Mouse (Mus musculus) embryonic fibroblast, embryonic 13.5 days (primary cell): ENCODE results near the gene Btbd11. TPM values are rescaled to one million over a fixed set of nuclear protein-coding genes. Genes with fewer than 3 reads are reported as not detected.

ENCODE experiments used
- H3K27ac ChIP-seq: 2 replicates; pipeline ENCODE4 v1.5.1; 2012; ENCODE audit warnings: low read length, control low read depth, inconsistent platforms; ENCODE audit not compliant: insufficient read depth
- H3K4me1 ChIP-seq: 2 replicates; pipeline ENCODE4 v1.6.1; 2011; ENCODE audit warnings: low read length; ENCODE audit not compliant: control insufficient read depth, insufficient read depth
- H3K4me3 ChIP-seq: 2 replicates; pipeline ENCODE4 v1.5.1; 2011; ENCODE audit warnings: mild to moderate bottlenecking, control low read depth, low read length; ENCODE audit not compliant: insufficient read depth
- CTCF ChIP-seq: IDR thresholded peaks from 2 replicates; pipeline ENCODE4 v1.5.1; 2011; ENCODE audit warnings: mild to moderate bottlenecking, control low read depth, low read length, moderate library complexity, borderline replicate concordance; ENCODE audit not compliant: insufficient read depth
- POLR2A ChIP-seq: IDR thresholded peaks from 2 replicates; pipeline ENCODE4 v1.6.1; 2011; ENCODE audit warnings: low read depth, mild to moderate bottlenecking, control low read depth, low read length, moderate library complexity
- polyA plus RNA-seq: library from polyadenylated mRNA; stranded (reverse); fragments of >200 nt; gene quantifications from 2 replicates; pipeline ENCODE4 v1.2.4, GENCODE M21; 2011; ENCODE audit warnings: low read depth; ENCODE audit not compliant: missing spikeins, insufficient read length

Btbd11 gene
- polyA plus RNA-seq: 5.2 and 6.9 TPM in 2 replicates

DNA sequence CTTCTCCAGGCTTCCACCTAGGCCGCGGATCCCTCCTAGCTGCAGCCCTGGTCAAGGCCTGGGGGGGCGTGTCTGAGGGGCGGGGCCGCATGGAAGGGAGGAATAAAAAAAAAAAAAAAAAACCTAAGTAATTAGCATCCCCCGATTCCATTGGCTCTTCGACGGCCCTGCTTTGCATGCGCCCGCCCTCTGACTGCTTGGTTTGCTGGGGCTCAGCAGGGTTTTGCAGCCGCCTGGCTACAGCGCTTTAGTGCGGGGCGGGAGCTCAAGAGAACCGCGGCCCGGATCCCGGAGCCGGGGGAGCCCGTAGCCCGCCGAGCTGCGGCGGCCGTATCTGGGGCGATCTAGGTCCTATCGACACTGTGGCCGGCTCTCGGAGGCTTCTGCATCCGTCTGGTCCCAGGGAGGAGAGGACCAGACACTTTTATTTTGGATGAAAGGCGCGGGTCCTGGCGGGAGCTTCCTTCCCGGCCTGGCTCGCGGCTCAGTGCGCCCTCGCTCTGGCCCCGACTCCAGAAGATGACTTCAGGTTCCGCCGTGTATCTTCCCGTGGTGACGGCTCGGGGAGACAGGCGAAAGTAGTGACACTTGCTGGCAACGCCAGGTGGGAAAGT is at the start of gene Btbd11:
Gene Btbd11, plus strand, starts transcription at position 210 of the 614 bp plus-strand sequence.
- Histone ChIP-seq H3K4me3 (peak within 1 kb of the TSS; percentile 56), H3K27ac (no peak within 1 kb of the TSS), H3K4me1 (no peaks in the 10 kb centered on the region)
- TF ChIP-seq CTCF (no peak), POLR2A (peak; percentile 86)

- TF ChIP-seq CTCF: no peak
- no peak for TF ChIP-seq POLR2A
- H3K4me3 ChIP-seq: no peak overlapping the region
- no peak overlapping the region for H3K27ac ChIP-seq
- no peaks in the 10 kb centered on the region for H3K4me1 ChIP-seq
These were observed 47.9 kb upstream of the Btbd11 start for GRCm38 (mm10) chr10:85338733-85339132.

DNA sequence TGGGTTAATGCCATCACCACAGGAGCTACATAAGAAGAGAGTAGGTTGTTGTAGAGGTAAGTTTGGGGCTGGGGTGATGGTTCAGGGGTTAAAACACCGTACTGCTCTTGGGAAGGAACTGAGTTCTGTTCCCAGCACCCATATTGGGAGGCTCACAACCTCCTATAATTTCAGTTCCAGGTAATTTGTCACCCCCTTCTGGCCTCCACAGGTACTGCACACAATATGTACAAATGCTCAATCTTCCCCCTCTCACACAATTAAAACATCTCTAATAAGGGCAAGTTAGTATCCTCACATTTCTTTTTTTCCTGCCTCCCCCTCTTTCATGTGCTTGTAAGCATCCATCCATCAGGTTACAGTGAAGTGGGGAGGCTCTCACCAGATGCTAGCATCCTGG is 44.7 kb upstream of the Btbd11 start:
- no peak for TF ChIP-seq POLR2A
- no peak for TF ChIP-seq CTCF
- Histone ChIP-seq H3K4me1 (no peaks in the 10 kb centered on the region), H3K4me3 (no peak overlapping the region), H3K27ac (no peak overlapping the region)

GRCm38 (mm10) chr10:85347171-85347570 is 39.4 kb upstream of the Btbd11 start:
- H3K4me3 ChIP-seq: no peak overlapping the region
- TF ChIP-seq CTCF: no peak
- TF ChIP-seq POLR2A: no peak
- no peak overlapping the region for H3K27ac ChIP-seq
- H3K4me1 ChIP-seq: no peaks in the 10 kb centered on the region; the same call in 1 of the 2 replicates

DNA sequence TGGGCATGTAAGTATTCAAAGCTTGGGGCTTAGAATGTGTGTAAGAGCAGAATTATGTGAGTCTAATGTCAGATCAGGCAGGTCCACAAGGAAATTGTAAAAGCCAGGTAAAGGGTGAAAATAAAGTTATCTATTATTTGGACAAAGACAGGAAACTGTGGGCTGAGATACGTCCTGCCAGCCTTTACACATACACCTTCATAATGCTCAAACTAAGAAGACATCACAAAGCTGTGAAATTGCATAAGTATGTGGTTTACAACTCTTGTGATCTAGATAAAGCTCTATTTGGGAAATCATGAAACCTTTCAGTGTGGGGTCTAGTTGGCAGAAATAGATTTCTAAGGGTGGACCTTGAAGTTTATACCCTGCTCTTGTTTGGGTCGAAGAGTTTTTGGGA is 34.1 kb upstream of the Btbd11 start:
- no peaks in the 10 kb centered on the region; the same call in 1 of the 2 replicates for H3K4me1 ChIP-seq
- H3K27ac ChIP-seq: no peak overlapping the region
- TF ChIP-seq POLR2A: no peak
- TF ChIP-seq CTCF: no peak
- H3K4me3 ChIP-seq: no peak overlapping the region

DNA sequence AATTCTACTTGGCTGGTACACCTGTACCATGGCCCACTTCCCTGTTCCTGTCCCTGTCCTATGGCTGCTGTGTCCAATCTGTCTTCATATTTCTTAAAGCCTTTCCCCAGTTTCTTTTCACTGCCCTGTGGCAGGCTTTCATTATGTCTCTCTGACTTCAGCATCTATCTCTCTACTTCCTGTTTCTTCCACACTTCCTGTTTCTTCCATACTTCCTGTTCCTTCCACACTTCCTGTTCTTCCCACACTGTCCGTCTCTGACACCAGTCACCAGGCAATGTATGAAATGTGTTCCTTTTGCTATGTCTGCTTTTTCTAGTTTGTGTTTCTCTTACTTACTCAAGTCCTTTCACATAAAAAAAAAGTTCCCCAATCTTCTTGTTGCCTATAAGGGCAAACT is 32.3 kb upstream of the Btbd11 start:
- Histone ChIP-seq H3K27ac (no peak overlapping the region), H3K4me1 (no peaks in the 10 kb centered on the region; the same call in 1 of the 2 replicates), H3K4me3 (no peak overlapping the region)
- no peak for TF ChIP-seq POLR2A
- no peak for TF ChIP-seq CTCF

GRCm38 (mm10) chr10:85359501-85360066 is 27.0 kb upstream of the Btbd11 start:
- H3K4me1 ChIP-seq: no peaks in the 10 kb centered on the region
- H3K4me3 ChIP-seq: no peak overlapping the region
- TF ChIP-seq CTCF (no peak), POLR2A (no peak)
- H3K27ac ChIP-seq: no peak overlapping the region

- TF ChIP-seq CTCF (no peak), POLR2A (no peak)
These were observed 23.7 kb upstream of the Btbd11 start for GRCm38 (mm10) chr10:85362766-85363442.

DNA sequence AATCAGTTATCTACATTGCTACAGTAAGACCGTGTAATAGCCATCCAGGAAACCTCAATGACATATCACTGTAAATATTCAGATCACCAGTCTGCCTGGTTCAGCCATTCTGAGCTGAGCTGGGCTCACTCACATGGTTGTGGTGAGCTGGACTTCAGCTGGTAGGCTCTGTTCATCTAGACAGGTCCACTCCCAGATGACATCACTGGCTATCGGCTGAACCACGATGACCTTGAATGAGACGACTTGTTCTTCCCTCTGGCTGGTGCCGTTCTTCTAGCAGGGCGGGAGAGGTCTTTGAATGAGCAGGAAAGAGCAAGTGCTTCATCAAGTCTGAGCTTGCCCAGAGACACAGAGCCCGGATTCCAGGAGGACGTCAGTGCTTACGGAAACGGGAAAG is 19.7 kb upstream of the Btbd11 start:
- Histone ChIP-seq H3K4me1 (0 out of 2 replicates have a peak, but pooled peaks cover 2% of the 10 kb centered on the region), H3K4me3 (no peak overlapping the region), H3K27ac (no peak overlapping the region)
- TF ChIP-seq CTCF: no peak
- no peak for TF ChIP-seq POLR2A

More at GRCm38 (mm10) chr10:85362766-85363442, 23.7 kb upstream of the Btbd11 start:
- 0 out of 2 replicates have a peak, but pooled peaks cover 2% of the 10 kb centered on the region for H3K4me1 ChIP-seq
- no peak overlapping the region for H3K27ac ChIP-seq
- no peak overlapping the region for H3K4me3 ChIP-seq

DNA sequence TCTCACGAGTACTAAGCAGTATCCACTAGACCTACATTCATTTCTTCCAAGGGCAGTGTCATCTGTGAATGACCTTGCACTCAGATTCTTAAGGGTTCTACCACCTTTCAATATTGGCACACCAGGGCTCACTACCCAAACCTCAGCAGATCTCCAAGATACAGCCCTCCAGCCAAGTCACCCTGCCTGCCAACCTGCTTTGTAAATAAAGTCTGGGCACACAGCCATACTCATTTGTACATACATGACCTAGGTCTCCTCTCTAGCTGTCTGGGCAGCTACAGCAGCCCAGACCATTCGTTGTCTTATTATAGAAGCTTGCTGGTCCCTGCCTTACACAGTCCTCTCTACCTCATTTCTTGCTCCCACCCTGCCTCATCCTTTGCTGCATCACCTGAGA is 15.3 kb upstream of the Btbd11 start:
- Histone ChIP-seq H3K27ac (no peak overlapping the region), H3K4me3 (no peak overlapping the region), H3K4me1 (0 out of 2 replicates have a peak, but pooled peaks cover 3% of the 10 kb centered on the region)
- TF ChIP-seq POLR2A: no peak
- no peak for TF ChIP-seq CTCF
